Mouse (Mus musculus) gastrocnemius, postnatal 4 days (tissue): ENCODE results near the gene Dolpp1. TPM values are rescaled to one million over a fixed set of nuclear protein-coding genes. Genes with fewer than 3 reads are reported as not detected.
A peak's percentile ranks its signal among the peaks of the same experiment; 100 is the strongest.

Source experiments
- DNase-seq, 2 experiments: peaks; one replicate each; pipeline ENCODE4 v3.0.0; 2021 to 2022; ENCODE audit warnings: low spot score in 2 of 2, mixed read lengths in 2 of 2
- microRNA-seq: library from miRNA; unstranded; fragments of <30 nt; microRNA quantifications from one replicate; pipeline ENCODE4 v1.2.0, GENCODE M21; 2021
- total RNA-seq, 2 experiments: library from RNA; stranded (reverse); gene quantifications; 2 replicates each; pipeline ENCODE4 v1.2.3; 2021

Dolpp1 gene
- total RNA-seq, 2 experiments from 2014 or later = 18.3 to 21.1 TPM

GRCm38 (mm10) chr2:30440211-30440700, 48.2 kb downstream of the Dolpp1 start:
- no peak for DNase-seq

GRCm38 (mm10) chr2:30440701-30441517, 48.9 kb downstream of the Dolpp1 start:
- peak in 1 of 2 experiments; percentile 77 for DNase-seq

GRCm38 (mm10) chr2:30441518-30442497, 49.8 kb downstream of the Dolpp1 start:
- DNase-seq = peak; percentile 63 to 87

GRCm38 (mm10) chr2:30442498-30442890, 50.4 kb downstream of the Dolpp1 start:
- DNase-seq = no peak

DNA sequence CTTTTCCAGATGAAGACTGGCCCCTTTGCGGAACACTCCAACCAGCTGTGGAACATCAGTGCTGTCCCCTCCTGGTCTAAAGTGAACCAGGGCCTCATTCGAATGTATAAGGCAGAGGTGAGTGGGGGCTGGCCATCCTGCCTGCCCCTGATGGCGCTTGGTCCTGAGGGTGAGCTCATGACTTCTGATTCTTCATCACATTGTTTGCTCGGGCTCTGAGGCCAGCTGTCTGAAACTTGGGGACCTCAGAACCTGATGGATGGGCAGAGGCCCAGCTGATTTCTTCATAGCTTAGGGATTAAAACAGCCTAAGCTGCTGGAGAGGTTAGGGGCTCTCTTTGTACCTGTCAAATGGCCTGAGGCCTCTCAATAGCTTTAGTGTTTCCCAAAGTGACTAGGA, 51.2 kb downstream of the Dolpp1 start:
- DNase-seq = no peak

DNA sequence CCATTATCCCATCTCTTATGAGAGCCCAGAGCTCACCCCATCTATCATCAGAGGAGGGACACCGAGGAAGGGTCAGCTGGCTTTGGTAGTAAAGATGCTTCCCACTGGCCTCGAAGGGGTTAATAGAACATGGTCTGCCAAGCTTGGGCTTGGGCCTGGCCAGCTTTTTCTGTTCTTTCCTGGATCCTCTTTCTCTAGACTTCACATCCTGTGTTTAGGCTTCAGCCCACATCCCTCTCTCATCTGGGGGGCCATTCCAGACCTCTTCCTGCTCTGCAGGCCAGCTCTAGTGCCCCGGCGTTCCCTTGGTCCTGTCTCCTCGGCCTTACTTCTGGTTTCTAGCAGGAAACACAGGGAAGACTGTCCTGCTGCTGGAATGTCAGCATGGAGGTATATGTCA, 52.0 kb downstream of the Dolpp1 start:
- DNase-seq = no peak

- DNase-seq = no peak
These were observed 52.4 kb downstream of the Dolpp1 start for GRCm38 (mm10) chr2:30444450-30444849.

GRCm38 (mm10) chr2:30445312-30445711, 53.3 kb downstream of the Dolpp1 start:
- no peak for DNase-seq

DNA sequence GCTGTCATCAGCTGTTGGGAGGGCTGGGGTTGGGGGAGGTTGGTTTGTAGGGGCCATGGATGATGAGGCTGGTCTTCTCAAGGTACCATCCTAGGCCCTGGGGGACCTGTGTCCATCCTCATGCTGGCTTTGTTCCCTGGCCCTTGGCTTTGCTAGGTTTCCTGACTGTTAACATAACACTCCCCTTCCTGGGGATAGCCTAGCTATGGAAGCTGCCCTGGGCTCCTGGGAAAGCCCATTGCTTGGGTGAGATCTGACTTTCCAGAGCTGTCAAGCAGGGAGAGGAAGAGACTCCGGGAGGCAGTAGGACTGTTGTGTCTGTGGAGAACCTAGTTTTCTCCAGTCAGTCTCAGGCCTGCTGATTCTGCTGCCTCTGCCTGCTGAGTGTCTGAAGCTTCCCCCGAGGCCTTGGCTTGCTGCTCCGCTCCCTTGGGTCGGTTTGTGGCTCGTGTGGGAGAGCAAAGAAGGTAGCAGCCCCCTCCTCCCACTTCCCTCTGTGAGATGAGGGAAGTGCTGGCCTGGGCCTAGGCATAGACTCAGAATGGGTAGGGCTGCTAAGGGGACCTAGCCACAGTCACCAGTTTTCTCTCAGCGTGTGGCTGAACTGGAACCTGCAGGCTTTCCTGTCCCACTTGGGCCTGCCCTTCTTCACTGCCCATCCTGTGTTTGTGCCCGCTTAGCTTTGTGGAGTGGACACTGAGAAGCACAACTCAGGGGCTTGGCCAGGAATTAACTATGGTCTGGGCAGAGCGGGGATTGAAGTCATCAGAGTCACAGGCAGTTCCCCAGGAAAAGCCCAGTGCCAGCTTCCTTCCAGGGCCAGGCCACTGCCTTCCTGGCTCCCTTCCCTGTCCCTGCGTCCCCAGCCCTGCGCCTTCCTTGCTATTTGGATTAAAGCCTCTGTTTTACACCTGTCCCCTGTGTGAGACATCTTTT, 55.1 kb downstream of the Dolpp1 start:
- no peak for DNase-seq

DNA sequence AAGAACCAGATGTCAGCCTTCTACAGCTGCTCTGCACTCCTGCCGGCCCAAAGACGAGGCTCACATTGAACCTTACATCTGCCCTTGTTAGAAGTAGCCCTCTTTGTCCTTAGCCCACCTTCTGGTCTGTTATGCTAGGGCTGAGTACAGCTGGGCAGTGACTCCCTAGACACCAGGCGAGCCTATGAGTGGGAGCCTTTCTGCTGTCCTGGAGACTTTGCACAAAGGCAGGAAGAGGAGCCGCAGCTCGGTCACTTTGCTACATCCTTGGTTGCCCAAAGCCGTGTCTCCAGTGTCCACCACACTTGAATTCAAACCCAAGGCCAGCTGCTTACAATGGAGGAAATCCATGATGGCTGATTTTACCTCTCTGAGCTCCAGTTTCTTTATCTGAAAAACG, 56.3 kb downstream of the Dolpp1 start:
- DNase-seq = no peak

Small RNA genes within 50 kb of the gene (microRNA-seq; reads per million reads assigned to microRNA genes)
- gene Gm47292 = not detected

Other genes starting within 250 kb of the Dolpp1 start
- 10 to 100 TPM; 26.3 to 27.6 TPM for gene Endog, start 220.8 kb upstream of the Dolpp1 start, total RNA-seq
- gene Spout1, start 213.8 kb upstream of the Dolpp1 start, total RNA-seq = 10 to 100 TPM; 11.9 to 13.6 TPM
- gene Kyat1, start 186.4 kb upstream of the Dolpp1 start, total RNA-seq = 10 to 100 TPM; 11.9 to 12.7 TPM
- gene Lrrc8a, start 154.5 kb upstream of the Dolpp1 start, total RNA-seq = 10 to 100 TPM; 26.6 to 26.7 TPM
- 1 to 10 TPM; 1.0 to 1.3 TPM for gene Gm28035, start 151.7 kb upstream of the Dolpp1 start, total RNA-seq
- 10 to 100 TPM; 16.7 to 19.3 TPM for gene Phyhd1, start 126.1 kb upstream of the Dolpp1 start, total RNA-seq
- not detected for gene Gm28038, start 111.2 kb upstream of the Dolpp1 start, total RNA-seq
- gene Dolk, start 105.9 kb upstream of the Dolpp1 start, total RNA-seq = 10 to 100 TPM; 21.3 to 21.5 TPM
- gene Nup188, start 105.9 kb upstream of the Dolpp1 start, total RNA-seq = 10 to 100 TPM; 32.7 to 34.2 TPM
- 10 to 100 TPM; 53.6 to 63.6 TPM for gene Sh3glb2, start 32.9 kb upstream of the Dolpp1 start, total RNA-seq
- 10 to 100 TPM; 33.2 to 37.5 TPM for gene Miga2, start 28.0 kb upstream of the Dolpp1 start, total RNA-seq
- gene Crat, start 23.6 kb downstream of the Dolpp1 start, total RNA-seq = 100 to 1,000 TPM; 229 to 241 TPM
- 100 to 1,000 TPM; 122 to 132 TPM for gene Ptpa, start 23.8 kb downstream of the Dolpp1 start, total RNA-seq
- 1 to 10 TPM; 8.2 to 8.9 TPM for gene Ier5l, start 82.0 kb downstream of the Dolpp1 start, total RNA-seq
- 1 to 10 TPM; 4.5 to 4.6 TPM for gene Cstad, start 202.8 kb downstream of the Dolpp1 start, total RNA-seq